Mouse (Mus musculus) ZHBTc4 (cell line): Measurements from ENCODE around the gene Ifna9.
A peak's percentile ranks its signal among the peaks of the same experiment; 100 is the strongest.
"Not testable (repeated sequence)": the region's sequence is repeated elsewhere in the genome, so short reads cannot be mapped to it uniquely, and the experiment has no call there.

Source experiments
- DNase-seq: peaks from one replicate; pipeline ENCODE4 v3.0.0-alpha.2; 2011; ENCODE audit warnings: low read depth, low spot score

The Ifna9 gene

DNA sequence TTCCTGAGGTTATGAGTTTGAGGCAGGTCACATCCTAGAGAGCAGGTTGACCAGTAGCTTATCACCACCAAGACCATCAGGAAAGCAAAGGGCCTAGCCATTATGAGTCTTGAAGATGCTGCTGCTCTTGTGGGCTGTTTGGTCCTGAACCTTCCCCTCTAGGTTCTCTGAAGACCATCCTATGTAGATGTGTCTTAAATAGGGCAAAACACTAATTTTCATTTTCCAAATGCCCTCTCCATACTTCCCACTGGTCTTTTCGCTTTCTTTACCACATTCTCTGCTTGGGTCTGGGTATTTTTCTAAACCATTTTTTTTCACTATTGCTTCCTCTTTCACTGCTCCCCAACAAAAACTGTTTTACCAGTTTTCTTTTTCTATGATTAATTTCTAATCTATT, at the start of gene Ifna9:
Gene Ifna9 (minus strand): TSS at position 101 of the 400 bp plus-strand sequence.
- no peak for DNase-seq

DNA sequence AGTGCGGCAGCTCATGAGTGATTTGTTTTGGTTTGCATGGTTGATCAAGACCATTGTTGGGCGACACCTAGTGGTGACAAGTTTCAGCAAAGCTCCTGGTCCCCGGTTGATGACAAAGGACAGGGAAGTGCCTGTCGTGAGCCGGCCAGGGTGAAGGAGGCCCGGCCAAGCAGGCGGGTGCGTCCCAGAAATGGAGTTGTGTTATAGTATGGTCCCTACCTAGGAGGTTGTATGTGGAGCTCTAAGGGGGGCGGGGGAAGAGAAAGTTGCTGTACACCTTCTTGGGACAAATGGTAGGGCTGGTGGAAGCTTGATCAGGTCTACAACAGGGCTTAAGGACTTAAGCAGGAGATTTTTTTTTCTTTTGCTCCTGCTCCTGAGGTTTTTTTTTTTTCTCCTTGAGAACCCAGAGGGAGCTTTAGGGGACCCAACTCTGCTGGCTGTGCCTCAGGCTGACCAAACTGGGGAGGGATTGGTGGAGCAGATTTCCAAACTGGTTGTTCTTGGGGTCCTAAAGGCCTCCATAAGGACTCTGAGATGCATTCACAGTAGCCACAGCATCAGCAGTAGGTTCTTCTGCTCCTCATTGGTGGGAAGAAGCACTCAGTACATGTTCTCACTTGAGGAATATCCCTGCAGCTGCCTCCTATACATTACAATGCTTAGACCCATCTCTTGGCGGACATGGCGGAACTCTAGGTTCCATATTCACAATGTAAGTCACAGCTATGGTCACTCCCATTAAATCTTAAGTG, 49.1 kb upstream of the Ifna9 start:
- DNase-seq, result peak; percentile 97

DNA sequence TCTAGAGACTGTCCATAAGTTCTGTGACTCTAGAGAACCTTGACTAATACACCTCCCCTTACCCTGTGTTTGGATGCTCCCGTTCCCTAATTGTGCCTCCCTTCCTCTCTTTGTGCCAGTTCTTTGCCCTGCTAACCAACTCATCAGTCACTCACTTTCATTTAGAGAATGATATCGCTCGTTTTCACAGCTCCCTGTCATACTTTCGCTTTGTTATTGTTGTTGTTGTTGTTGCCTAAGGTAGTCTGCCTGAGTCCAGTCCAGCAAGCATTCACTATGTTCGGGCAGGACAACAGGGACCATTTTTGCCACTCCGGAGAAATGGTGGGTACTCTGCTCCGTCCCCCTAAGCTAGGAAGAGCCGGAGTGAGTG, 48.5 kb upstream of the Ifna9 start:
- no peak for DNase-seq

DNA sequence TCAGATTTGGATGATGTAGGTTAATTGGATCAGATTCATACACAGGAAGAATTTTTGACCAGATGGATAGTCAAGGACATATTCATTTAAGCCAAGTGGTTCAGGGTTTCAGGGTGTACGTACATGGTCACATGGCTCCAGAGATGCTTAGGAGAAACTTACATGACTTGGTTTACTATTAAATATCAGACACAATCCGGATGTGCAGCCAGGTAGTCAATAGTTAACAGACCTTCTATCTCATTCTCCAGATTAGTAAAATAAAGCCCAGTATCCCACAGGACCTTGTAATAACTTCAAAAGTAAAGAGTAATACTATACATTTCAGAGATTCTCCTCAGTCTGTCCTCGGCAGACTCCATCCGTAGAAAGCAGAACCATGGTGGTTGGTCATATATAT, 42.1 kb upstream of the Ifna9 start, which contains the start of gene C87499:
Gene C87499 (minus strand): TSS at position 101 of the 400 bp plus-strand sequence.
- DNase-seq, result no peak

DNA sequence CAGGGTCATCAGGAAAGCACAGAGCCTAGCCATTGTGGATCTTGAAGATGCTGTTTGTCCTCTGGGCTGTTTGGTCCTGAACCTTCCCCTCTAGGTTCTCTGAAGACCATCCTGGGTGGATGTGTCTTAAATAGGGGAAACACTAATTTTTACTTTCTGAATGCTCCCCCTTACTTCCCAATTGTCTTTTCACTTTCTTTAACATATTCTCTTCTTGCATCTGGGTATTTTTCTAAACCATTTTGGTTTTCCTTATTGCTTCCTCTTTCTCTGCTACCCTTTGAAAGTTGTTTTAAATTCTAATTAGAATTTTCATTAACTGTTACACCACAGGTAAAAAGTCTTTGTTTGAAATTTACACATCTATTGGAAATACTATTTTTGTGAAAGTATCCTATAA, 11.1 kb upstream of the Ifna9 start, which contains the start of gene Ifna12:
Gene Ifna12 (minus strand): TSS at position 101 of the 400 bp plus-strand sequence.
- no peak for DNase-seq

DNA sequence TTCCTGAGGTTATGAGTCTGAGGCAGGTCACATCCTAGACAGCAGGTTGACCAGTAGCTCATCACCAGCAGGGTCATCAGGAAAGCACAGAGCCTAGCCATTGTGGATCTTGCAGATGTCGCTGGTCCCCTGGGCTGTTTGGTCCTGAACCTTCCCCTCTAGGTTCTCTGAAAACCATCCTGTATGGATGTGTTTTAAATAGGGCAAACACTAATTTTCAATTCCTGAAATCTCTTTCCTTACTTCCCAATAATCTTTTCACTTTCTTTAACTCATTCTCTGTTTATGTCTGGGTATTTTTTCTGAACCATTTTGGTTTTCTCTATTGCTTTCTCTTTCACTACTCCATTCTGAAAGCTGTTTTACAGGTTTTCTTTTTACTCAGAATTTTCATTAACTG, 20.5 kb downstream of the Ifna9 start, which contains the start of gene Ifna14:
Gene Ifna14 (minus strand): TSS at position 101 of the 400 bp plus-strand sequence.
- DNase-seq, result no peak

DNA sequence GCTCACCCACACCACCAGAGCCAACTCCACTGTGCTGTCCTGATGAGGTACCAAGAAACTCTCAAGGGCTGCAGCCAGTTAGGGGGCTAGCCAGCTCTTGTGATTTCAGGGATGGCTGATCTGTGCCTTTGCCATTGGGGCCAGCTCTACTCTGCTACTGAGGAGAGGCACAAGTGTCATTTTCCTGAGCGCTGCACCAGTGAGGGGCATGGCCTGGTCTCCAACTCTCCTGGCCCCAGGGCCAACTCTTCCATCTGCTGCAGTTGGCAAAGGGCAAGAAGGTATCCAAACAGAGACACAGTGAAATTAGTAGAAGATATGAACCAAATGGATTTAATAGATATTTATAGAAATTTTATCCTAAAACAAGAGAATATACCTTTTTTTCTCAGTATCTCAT, 30.4 kb downstream of the Ifna9 start:
- DNase-seq, result no peak

DNA sequence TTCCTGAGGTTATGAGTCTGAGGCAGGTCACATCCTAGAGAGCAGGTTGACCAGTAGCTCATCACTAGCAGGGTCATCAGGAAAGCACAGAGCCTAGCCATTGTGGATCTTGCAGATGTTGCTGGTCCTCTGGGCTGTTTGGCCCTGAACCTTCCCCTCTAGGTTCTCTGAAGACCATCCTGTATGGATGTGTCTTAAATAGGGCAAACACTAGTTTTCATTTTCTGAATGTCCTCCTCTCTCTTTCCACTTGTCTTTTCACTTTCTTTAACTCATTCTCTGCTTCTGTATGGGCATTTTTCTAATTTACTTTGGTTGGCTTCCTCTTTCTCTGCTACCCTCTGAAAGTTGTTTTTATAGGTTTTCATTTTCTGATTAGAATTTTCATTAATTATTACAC, 34.0 kb downstream of the Ifna9 start, which contains the start of gene Ifna15:
Gene Ifna15 (minus strand): TSS at position 101 of the 400 bp plus-strand sequence.
- DNase-seq, result not testable (repeated sequence)

DNA sequence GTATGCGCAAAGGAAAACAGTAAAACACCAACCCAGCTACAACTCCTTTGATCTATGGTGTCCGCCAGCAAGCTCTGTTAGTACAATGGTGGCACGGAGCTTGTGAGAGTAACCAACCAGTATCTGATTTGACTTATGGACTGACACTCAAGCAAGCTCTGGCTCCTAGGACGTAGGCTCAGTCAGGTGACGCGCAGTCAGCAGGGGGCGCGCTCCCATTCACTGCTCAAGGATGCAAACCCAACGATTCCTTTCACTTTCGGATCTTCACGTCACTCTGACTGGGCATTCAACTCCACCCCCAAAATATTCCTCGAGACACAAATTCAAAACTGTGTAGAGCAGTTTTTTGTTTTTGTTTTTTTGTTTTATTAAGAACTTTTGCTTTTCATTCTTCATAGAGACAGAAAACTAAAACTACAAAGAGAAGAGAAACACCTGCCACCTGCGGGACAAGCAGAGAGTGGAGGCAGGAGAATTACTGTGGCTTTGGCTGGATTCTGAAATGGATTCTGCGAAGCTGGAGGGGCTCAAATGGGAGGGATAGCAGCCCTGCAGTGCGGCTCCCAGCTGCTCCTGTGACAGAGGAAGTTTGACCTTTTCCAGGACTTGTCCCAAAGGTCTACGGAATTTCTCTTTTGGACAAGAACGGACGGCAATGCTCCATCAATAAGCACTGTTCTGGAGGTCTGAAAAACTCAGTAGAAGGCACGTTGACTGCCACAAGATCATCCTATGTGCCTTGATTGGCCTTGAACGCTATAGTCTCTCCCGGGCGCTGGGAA, 41.8 kb downstream of the Ifna9 start:
- DNase-seq, result peak; percentile 88

DNA sequence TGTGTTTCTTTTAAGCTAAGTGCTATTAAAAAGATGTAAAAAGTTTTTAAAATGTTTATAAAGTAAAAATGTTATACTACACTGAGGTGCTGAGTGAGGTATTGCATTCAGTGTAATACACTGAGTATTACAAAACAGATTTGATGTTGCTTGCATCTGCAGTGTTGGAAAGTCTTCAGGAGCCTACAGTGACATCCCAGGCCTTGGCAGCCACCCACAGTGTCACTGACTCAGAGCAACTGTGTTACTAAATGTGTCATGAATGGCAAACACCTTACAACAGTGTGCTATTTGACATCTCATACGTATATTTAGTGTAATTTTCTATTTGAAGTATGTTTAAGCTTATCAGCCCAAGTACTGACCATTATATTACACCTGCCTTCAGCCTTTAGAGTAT, 44.2 kb downstream of the Ifna9 start:
- DNase-seq, result no peak

DNA sequence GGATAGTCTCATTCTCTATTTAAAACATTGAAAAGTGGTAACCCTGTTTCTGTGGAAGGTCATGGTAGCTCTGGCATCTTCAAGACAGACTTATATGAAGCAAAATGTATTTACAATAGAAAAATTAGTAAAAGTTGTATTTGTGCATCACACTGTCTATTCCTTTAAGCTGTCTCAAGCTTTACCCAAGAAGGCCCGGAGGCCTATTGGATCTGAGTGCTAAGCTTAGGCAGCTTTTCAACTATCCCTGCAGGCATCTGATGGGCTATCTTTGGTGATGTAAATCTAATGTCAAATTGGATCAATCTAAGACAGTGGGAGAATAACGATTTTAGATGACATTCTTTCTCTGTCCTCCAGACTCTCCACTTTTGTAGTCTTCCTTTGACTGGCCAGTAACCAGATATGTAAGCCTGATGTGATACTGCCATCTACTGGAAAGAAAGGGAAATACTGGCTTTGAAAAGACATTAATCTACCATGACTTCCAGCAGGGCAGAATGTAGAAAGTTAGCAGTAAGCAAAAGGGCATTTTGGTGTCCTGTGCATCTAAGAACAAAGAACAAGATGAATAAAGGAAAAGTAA, 48.4 kb downstream of the Ifna9 start:
- DNase-seq, result peak; percentile 75
